Mouse (Mus musculus) heart, postnatal 0 days (tissue): ENCODE data around the gene Nme3.

ENCODE experiments used
- CTCF ChIP-seq: IDR thresholded peaks from 2 replicates; pipeline ENCODE4 v1.5.1; 2016; ENCODE audit warnings: antibody characterized with exemption, control low read depth, low read depth
- EP300 ChIP-seq: IDR thresholded peaks from 2 replicates; pipeline ENCODE4 v1.6.1; 2016; ENCODE audit warnings: antibody characterized with exemption, low read depth

- TF ChIP-seq CTCF = no peak
- no peak for TF ChIP-seq EP300
Observed at GRCm38 (mm10) chr17:24877336-24878116, 18.8 kb upstream of the Nme3 start.
